Mouse (Mus musculus) frontal cortex, adult (tissue): ENCODE data around the gene Spg11.
"Not testable (repeated sequence)": the region's sequence is repeated elsewhere in the genome, so short reads cannot be mapped to it uniquely, and the experiment has no call there.

Experiments
- ATAC-seq: cut with Nextera tagmentation; 2 replicates; pipeline ENCODE4 v1.9.2; 2017; ENCODE audit warnings: mild to moderate bottlenecking, moderate library complexity, mixed read lengths; ENCODE audit not compliant: low TSS enrichment

Gene Spg11

DNA sequence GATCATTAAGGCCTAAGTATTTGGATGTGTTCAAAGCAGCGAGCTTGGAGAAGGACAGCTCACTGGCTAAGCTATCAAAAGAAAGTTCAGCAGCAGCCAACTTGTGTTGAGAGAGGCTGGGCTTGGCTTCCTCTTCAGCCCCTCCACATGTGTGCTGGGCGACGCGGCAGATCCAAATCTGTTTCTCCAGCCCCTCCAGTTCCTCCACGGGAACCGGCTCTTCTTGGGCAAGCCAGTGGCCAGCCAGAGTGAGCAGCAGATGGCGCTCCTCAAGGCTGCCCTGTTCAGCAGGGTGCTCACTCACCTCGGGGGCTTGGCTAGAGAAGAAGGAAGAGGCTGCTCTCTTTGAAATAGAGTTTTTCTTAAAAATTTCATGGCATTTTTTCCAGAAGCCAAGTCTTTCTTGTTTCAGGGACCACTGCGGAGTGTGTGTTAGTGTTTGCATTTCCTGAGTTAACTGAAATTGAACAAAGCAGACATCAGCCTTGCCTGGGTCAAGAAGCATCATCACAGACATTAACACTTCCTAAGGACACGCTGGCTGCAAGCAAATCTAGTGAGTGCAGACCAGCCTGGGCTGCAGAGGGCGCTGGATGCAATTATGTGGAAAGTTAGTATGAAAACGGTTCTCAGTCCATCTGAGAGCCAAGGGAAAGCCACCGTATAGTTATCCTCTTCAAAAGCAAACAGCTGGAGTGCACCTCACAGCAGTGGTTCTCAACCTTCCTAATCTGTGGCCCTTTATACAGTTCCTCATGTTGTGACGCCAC lies 52.8 kb downstream of the Spg11 start:
- peak; percentile 39; the same call in 1 of the 2 replicates for ATAC-seq

DNA sequence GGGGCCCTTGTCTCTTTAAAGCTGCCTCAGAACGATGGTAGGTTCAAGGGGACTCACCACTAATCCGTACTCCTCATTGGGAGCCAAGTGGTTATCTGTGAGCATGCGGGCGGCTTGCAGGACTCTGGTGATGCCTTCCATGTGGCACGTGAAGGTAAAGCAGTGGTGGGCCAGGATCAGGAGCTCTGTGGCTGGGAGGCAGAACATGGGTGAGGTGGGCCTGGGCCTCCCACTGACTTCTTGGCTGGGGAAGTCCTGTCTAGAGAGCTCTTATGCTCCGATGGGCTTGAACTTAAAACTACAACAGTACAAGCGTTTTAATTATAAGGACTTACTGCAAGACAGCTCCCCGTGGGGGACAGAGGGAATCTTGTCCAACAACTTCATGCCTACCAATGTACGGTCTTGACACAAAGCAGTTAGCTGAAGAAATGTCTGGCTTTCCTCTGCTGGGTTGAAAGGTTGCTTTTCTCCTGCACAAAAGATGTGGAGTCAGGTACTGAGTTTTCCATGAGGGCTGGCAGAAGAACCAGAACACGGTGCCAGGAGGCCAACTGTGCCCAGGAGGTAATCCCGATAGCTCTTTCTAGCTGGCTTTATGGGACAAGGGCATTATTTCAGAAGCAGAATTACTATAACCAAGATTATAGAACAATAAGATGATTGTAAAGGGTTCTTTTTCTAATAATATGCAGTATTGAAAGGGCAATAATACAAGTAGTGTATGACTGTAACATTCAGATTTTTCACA lies 58.6 kb downstream of the Spg11 start:
- no peak for ATAC-seq

DNA sequence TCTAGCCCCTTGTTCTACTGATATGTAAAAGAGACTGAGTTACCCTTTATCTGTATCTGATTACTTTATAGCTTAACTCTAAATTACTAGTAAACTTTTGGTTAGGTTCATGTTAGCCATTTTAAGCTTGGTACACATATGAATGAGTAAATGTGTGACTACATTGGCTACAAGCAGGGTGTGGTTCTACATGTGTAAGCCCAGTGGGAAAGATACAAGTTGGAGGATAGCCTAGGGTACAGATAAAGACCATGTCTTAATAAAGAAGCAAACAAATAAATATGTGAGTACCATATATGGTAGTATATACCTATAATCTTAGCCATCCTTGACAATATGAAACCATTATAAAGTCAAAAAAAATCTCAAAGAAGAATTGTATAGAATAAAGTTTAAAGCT lies 74.3 kb downstream of the Spg11 start:
- no peak for ATAC-seq

DNA sequence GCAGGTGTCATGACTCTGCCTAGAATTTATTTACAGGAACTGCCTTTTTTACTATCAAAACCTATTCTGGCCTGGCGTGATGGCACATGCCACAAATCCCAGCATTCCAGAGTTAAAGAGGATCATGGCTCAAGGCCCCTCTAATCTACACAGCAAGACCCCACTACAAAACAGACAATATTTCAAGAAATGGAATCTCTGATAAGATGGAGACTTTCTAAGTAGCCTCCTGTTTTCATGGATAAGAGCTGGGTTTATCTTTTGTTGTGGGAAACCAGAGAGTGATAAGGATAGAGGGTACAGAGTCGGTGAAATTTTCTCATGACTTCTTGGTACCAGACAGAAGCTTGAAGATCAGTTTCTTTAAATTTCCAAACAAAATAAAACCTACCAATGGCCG lies 82.1 kb downstream of the Spg11 start:
- no peak for ATAC-seq

DNA sequence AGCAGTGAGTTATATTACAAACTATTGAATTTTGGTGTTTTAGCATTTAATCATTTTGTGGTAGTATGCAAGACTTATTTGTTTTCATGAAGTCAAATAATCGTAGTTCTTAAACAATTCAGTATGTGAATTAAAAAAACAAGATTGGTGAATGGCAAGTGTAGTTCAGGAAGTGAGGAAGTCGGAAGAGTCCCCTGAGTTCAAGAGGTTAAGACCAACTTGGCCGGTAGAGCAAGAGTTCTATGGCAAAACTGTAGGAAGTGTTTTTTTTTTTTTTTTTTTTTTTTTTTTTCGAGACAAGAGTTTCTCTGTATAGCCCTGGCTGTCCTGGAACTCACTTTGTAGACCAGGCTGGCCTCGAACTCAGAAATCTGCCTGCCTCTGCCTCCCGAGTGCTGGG lies 86.2 kb downstream of the Spg11 start:
- no peak for ATAC-seq

DNA sequence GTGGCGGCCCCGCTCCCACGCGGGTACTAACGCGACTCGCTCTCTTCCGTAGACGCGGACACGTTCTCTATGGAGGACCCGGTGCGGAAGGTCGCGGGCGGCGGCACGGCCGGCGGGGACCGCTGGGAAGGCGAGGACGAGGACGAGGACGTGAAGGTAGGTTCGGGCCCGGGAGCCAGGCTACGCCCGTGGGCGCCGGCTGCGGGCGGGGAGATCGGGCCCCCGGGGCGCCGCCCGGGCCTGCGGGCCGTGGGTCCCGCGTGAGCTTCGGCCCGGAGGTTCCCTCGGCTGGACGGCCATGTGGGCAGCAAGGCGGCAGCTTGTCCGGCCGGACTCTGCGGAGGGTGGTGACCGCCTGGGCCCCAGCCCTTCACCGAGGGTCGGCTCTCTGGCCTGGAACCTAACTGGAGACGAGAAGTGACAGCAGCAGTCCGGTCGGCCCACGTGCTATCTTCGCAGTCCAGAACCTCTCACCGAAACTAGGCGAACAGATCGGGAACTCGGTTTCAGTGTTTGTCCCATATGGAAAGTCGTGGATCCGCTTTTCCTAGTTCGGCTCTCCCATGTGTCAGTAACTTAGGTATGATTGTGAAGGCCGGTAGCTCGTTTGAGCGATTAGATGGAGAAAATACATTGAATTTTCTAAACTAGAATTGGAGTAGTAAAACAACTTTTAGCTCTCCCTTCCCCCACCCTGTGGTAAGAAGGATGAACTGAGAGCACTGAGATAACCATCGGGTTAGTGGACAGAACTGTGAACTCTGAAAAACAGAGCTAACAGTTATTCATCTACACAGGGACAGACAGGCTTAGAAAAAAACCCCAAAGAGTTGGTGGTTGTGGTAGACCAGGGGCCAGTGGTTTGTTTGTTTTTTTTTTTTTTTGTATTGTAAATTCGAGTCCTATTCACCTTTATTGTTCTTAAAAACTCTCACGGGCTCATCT lies 89.2 kb downstream of the Spg11 start:
- peak; percentile 71; the same call in 1 of the 2 replicates for ATAC-seq

DNA sequence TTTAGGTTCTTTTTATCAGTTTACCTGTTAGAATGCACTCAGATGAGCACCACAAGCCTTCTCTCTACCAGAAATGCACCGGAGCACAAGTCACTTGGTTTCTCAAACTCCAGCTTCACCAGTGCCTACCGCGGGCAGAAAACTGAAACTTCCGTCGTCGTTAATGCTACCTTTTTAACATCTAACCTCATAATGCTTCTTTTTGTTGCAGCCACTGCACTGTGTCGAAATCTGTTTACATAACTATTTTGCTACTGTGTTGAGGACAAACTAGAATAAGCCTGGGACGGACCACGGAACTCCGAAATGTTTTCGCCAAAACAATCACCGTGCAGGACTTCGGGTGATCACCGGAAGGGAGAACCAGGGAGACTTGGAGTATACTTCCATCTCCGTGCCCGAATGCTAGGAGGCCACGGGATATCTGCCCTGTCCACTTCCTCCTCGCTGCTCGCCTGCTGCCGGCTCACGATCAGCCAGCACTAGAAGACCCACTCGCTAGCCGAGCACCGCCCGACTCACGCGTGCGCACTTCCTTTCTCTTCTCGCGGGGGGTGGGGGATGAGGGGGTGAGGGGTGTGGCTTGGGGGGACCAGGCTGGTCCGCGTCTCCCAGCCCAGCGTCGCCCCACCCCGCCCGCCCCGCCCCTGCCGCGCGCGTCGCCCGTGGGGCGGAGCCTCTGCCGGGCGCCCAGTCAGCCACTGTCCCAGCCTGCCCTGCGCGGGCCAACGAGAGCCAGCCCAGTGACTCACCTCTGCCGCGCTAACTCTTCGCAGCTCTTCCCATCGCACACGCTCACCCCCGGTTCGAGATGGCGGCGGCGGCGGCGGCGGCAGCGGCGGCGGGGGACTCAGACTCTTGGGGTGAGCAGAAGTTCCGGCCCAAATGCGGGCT lies 90.1 kb downstream of the Spg11 start, which contains the start of gene Eif3j1:
TSS of gene Eif3j1 (plus strand) at position 685 of the 894 bp plus-strand sequence.
- ATAC-seq: peak; percentile 95

DNA sequence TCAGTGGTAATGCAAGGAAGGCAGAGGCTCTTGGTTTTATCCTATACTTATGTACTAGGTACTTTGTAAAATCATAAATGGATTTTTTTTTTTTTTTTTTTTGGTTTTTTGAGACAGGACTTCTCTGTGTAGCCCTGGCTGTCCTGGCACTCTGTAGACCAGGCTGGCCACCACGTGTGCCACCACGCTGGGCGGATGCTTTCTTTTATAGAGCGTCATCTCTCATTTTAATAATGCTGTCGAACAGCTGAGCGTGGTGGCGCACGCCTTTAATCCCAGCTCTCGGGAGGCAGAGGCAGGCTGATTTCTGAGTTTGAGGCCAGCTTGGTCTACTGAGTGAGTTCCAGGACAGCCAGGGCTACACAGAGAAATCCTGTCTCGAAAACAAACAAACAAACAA lies 91.1 kb downstream of the Spg11 start:
- not testable (repeated sequence) for ATAC-seq

GRCm38 (mm10) chr2:122022284-122022683 lies 95.9 kb downstream of the Spg11 start:
- ATAC-seq: no peak

DNA sequence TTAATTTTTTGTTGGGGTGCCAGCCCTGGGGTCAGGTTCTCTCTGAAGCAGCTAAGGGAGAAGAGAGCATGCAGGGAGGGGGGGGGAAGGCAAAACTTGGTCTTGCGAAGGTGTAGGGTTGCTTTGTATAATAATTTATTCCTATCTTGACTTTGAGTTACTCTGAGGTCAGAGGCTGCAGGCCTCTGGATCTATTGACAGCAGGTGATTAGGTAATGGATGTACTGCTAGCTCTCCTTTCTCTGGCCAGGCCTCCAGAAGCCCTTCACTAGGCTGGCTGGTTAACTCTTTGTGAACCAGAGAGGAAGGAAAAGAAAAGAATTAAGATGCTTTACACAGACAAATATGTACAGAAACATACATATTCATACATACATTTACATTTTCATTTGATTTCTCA lies 99.5 kb downstream of the Spg11 start:
- no peak for ATAC-seq

DNA sequence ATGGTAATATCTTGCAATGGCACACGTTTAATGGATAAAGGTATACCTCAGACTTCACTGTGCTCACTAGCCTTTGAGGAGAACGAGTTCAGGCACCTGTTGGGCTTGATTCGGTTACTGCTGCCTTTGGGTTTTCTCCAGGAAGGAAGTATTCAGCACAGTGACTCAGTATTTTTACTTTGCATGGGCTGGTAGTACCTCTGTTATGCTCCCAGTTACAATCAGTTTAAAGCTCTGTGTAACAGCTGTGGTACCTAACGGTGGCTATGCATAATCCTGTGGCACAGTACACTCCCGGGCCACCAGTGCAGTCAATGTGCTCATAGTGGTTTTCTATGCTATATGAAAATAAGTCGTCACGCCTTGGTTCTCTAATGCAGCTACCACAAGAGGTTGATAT lies 106.7 kb downstream of the Spg11 start:
- ATAC-seq: peak; percentile 52

- ATAC-seq: no peak
Observed at GRCm38 (mm10) chr2:122008832-122009231, 109.4 kb downstream of the Spg11 start.
